Mouse (Mus musculus): ENCODE data around the gene Tmem229b. TPM values are rescaled to one million over a fixed set of nuclear protein-coding genes. Genes with fewer than 3 reads are reported as not detected.

Gene Tmem229b
- total RNA-seq, 2 experiments from 2014 or later: 37.8 to 39.4 TPM

GRCm38 (mm10) chr12:79016109-79016508, 8.7 kb upstream of the Tmem229b start:
- no peak for DNase-seq (ENCODE audit: low spot score in 2 of 2)
- intact Hi-C loops (cut with DNase I): no loop called here

- no peak for DNase-seq (ENCODE audit: low spot score in 2 of 2)
- intact Hi-C loops (cut with DNase I): no loop called here
These were observed 3.1 kb upstream of the Tmem229b start for GRCm38 (mm10) chr12:79010569-79010968.

GRCm38 (mm10) chr12:79006478-79007125, 825 bp downstream of the Tmem229b start:
- DNase-seq (ENCODE audit: low spot score in 2 of 2): peak; percentile 45 to 56
- intact Hi-C loops (cut with DNase I): loop anchor here (1.0 kb wide), 1 partner anchor 88 kb away; no protein-coding TSS in a partner anchor

- intact Hi-C loops (cut with DNase I): loop anchor here (1.0 kb wide), 1 partner anchor 88 kb away; no protein-coding TSS in a partner anchor
- DNase-seq (ENCODE audit: low spot score in 2 of 2): no peak
These were observed 1.4 kb downstream of the Tmem229b start for GRCm38 (mm10) chr12:79006076-79006475.

- DNase-seq (ENCODE audit: low spot score in 2 of 2): peak in 1 of 2 experiments; percentile 8
- intact Hi-C loops (cut with DNase I): no loop called here
These were observed 2.0 kb downstream of the Tmem229b start for GRCm38 (mm10) chr12:79005456-79005855.

- DNase-seq (ENCODE audit: low spot score in 2 of 2): no peak
- intact Hi-C loops (cut with DNase I): no loop called here
These were observed 4.4 kb downstream of the Tmem229b start for GRCm38 (mm10) chr12:79002978-79003377.

- DNase-seq (ENCODE audit: low spot score in 2 of 2): no peak
- intact Hi-C loops (cut with DNase I): no loop called here
These were observed 5.0 kb downstream of the Tmem229b start for GRCm38 (mm10) chr12:79002406-79002805.

- DNase-seq (ENCODE audit: low spot score in 2 of 2): no peak
- intact Hi-C loops (cut with DNase I): no loop called here
These were observed 10.7 kb downstream of the Tmem229b start for GRCm38 (mm10) chr12:78996711-78997110.

- no peak for DNase-seq (ENCODE audit: low spot score in 2 of 2)
- intact Hi-C loops (cut with DNase I): no loop called here
These were observed 11.2 kb downstream of the Tmem229b start for GRCm38 (mm10) chr12:78996271-78996670.

- intact Hi-C loops (cut with DNase I): no loop called here
- no peak for DNase-seq (ENCODE audit: low spot score in 2 of 2)
These were observed 19.8 kb downstream of the Tmem229b start for GRCm38 (mm10) chr12:78987581-78988081.

- intact Hi-C loops (cut with DNase I): no loop called here
- DNase-seq (ENCODE audit: low spot score in 2 of 2): peak; percentile 24 to 64
These were observed 23.4 kb downstream of the Tmem229b start for GRCm38 (mm10) chr12:78984035-78984432.

- intact Hi-C loops (cut with DNase I): no loop called here
- no peak for DNase-seq (ENCODE audit: low spot score in 2 of 2)
These were observed 24.0 kb downstream of the Tmem229b start for GRCm38 (mm10) chr12:78983296-78984034.

- intact Hi-C loops (cut with DNase I): no loop called here
- DNase-seq (ENCODE audit: low spot score in 2 of 2): peak in 1 of 2 experiments; percentile 65
These were observed 25.2 kb downstream of the Tmem229b start for GRCm38 (mm10) chr12:78981938-78982825.

- DNase-seq (ENCODE audit: low spot score in 2 of 2): no peak
- intact Hi-C loops (cut with DNase I): no loop called here
These were observed 26.3 kb downstream of the Tmem229b start for GRCm38 (mm10) chr12:78981131-78981530.

GRCm38 (mm10) chr12:78980683-78981091, 26.7 kb downstream of the Tmem229b start:
- intact Hi-C loops (cut with DNase I): no loop called here
- peak in 1 of 2 experiments; percentile 20 for DNase-seq (ENCODE audit: low spot score in 2 of 2)

GRCm38 (mm10) chr12:78977552-78977951, 29.9 kb downstream of the Tmem229b start:
- intact Hi-C loops (cut with DNase I): no loop called here
- no peak for DNase-seq (ENCODE audit: low spot score in 2 of 2)

- intact Hi-C loops (cut with DNase I): no loop called here
- DNase-seq (ENCODE audit: low spot score in 2 of 2): no peak
These were observed 30.3 kb downstream of the Tmem229b start for GRCm38 (mm10) chr12:78977078-78977477.

GRCm38 (mm10) chr12:78975836-78976235, 31.6 kb downstream of the Tmem229b start:
- no peak for DNase-seq (ENCODE audit: low spot score in 2 of 2)
- intact Hi-C loops (cut with DNase I): no loop called here

GRCm38 (mm10) chr12:78974767-78975166, 32.7 kb downstream of the Tmem229b start:
- intact Hi-C loops (cut with DNase I): no loop called here
- DNase-seq (ENCODE audit: low spot score in 2 of 2): no peak

GRCm38 (mm10) chr12:78973779-78974178, 33.6 kb downstream of the Tmem229b start:
- no peak for DNase-seq (ENCODE audit: low spot score in 2 of 2)
- intact Hi-C loops (cut with DNase I): no loop called here

Measured in left cerebral cortex, postnatal 25 days (tissue).